Mouse (Mus musculus): Measurements from ENCODE around the gene Tnfrsf8. TPM values are rescaled to one million over a fixed set of nuclear protein-coding genes. Genes with fewer than 3 reads are reported as not detected.

Tnfrsf8 gene
- polyA plus RNA-seq, 2 experiments = 0.14 to 0.16 TPM

GRCm38 (mm10) chr4:145254418-145254817, 60.5 kb downstream of the Tnfrsf8 start:
- no peaks in the 10 kb centered on the region for H3K4me1 ChIP-seq (ENCODE audit: control insufficient read depth, insufficient read depth, low read length)
- no peak overlapping the region for H3K4me3 ChIP-seq (replicated peaks; ENCODE audit: low read length)
- no peaks in the 10 kb centered on the region for H3K27me3 ChIP-seq (ENCODE audit: control insufficient read depth, insufficient read depth, low read length)
- ATAC-seq (ENCODE audit: low FRiP score, low read depth) = no peak
- no peak for TF ChIP-seq POLR2A (IDR thresholded peaks at IDR 0.05; ENCODE audit: borderline replicate concordance, extremely low read depth, insufficient read depth, insufficient read length)
- no peak overlapping the region for H3K9ac ChIP-seq (ENCODE audit: low read depth, low read length, severe bottlenecking)
- no peaks in the 10 kb centered on the region for H3K36me3 ChIP-seq (ENCODE audit: control insufficient read depth, insufficient read depth, low read length)
- 42% methylated on average over 13 of the region's 13 CpGs for WGBS
- H3K27ac ChIP-seq (replicated peaks; ENCODE audit: low read depth, low read length) = no peak overlapping the region
- H3K4me2 ChIP-seq (replicated peaks; ENCODE audit: low read depth, low read length, severe bottlenecking) = no peak overlapping the region
- no peak for DNase-seq (ENCODE audit: low spot score)
- H3K9me3 ChIP-seq (ENCODE audit: control insufficient read depth, low read length) = no peaks in the 10 kb centered on the region

GRCm38 (mm10) chr4:145252611-145253010, 62.4 kb downstream of the Tnfrsf8 start:
- H3K4me2 ChIP-seq (replicated peaks; ENCODE audit: low read depth, low read length, severe bottlenecking) = no peak overlapping the region
- no peak overlapping the region for H3K9ac ChIP-seq (ENCODE audit: low read depth, low read length, severe bottlenecking)
- H3K4me3 ChIP-seq (replicated peaks; ENCODE audit: low read length) = no peak overlapping the region
- no peak overlapping the region for H3K27ac ChIP-seq (replicated peaks; ENCODE audit: low read depth, low read length)
- H3K9me3 ChIP-seq (ENCODE audit: control insufficient read depth, low read length) = no peaks in the 10 kb centered on the region
- H3K4me1 ChIP-seq (ENCODE audit: control insufficient read depth, insufficient read depth, low read length) = no peaks in the 10 kb centered on the region
- no peaks in the 10 kb centered on the region for H3K27me3 ChIP-seq (ENCODE audit: control insufficient read depth, insufficient read depth, low read length)
- DNase-seq (ENCODE audit: low spot score) (no peak), ATAC-seq (ENCODE audit: low FRiP score, low read depth) (no peak)
- no peak for TF ChIP-seq POLR2A (IDR thresholded peaks at IDR 0.05; ENCODE audit: borderline replicate concordance, extremely low read depth, insufficient read depth, insufficient read length)
- 89% methylated on average over 8 of the region's 8 CpGs for WGBS
- no peaks in the 10 kb centered on the region for H3K36me3 ChIP-seq (ENCODE audit: control insufficient read depth, insufficient read depth, low read length)

DNA sequence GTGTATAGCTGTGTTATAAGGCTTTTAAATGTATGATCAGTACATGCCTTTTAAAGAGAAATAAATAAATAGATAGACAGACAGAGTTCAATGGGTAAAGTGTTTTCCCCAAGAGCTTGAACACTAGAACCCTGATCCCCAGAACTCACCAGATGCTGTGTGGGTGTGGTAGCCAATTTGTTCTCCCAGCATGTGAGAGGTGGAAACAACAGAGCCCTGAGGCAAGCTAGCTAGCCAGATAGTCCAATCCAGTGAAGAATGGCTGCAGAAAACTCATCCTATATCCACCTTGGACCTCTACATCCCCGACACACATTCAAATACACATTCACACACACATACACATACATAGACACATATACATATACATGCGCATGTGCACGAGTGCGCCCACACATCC, 63.4 kb downstream of the Tnfrsf8 start:
- Histone ChIP-seq H3K27ac (replicated peaks; ENCODE audit: low read depth, low read length) (no peak overlapping the region), H3K4me2 (replicated peaks; ENCODE audit: low read depth, low read length, severe bottlenecking) (no peak overlapping the region), H3K36me3 (ENCODE audit: control insufficient read depth, insufficient read depth, low read length) (no peaks in the 10 kb centered on the region), H3K9me3 (ENCODE audit: control insufficient read depth, low read length) (no peaks in the 10 kb centered on the region), H3K27me3 (ENCODE audit: control insufficient read depth, insufficient read depth, low read length) (peaks cover 6% of the 10 kb centered on the region), H3K4me1 (ENCODE audit: control insufficient read depth, insufficient read depth, low read length) (no peaks in the 10 kb centered on the region), H3K9ac (ENCODE audit: low read depth, low read length, severe bottlenecking) (no peak overlapping the region), H3K4me3 (replicated peaks; ENCODE audit: low read length) (no peak overlapping the region)
- no peak for TF ChIP-seq POLR2A (IDR thresholded peaks at IDR 0.05; ENCODE audit: borderline replicate concordance, extremely low read depth, insufficient read depth, insufficient read length)
- ATAC-seq (ENCODE audit: low FRiP score, low read depth) = no peak
- WGBS = 88% methylated on average over 4 of the region's 4 CpGs
- DNase-seq (ENCODE audit: low spot score) = no peak

DNA sequence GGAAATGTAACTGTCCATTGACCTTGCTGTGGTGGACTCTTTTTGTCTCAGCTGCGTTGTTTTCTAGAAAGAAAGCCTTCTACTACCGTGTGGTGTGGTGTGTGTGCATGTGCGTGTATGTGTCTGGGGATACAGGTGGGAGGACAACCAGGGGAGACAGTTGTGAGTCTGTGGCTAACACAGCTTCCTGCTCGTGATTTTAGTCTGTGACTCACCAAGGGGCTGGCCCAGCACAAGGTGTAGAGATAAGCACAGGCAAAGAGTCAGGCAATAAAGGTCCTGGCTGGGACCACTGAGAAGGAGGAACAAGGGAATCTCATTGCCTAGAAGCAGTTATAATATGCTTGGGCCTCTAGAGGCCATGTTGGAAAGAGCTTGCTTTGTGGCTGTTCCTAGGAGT, 65.0 kb downstream of the Tnfrsf8 start:
- Histone ChIP-seq H3K4me3 (replicated peaks; ENCODE audit: low read length) (no peak overlapping the region), H3K9ac (ENCODE audit: low read depth, low read length, severe bottlenecking) (no peak overlapping the region), H3K36me3 (ENCODE audit: control insufficient read depth, insufficient read depth, low read length) (no peaks in the 10 kb centered on the region), H3K9me3 (ENCODE audit: control insufficient read depth, low read length) (no peaks in the 10 kb centered on the region), H3K4me1 (ENCODE audit: control insufficient read depth, insufficient read depth, low read length) (no peaks in the 10 kb centered on the region), H3K27me3 (ENCODE audit: control insufficient read depth, insufficient read depth, low read length) (peaks cover 6% of the 10 kb centered on the region), H3K27ac (replicated peaks; ENCODE audit: low read depth, low read length) (no peak overlapping the region), H3K4me2 (replicated peaks; ENCODE audit: low read depth, low read length, severe bottlenecking) (no peak overlapping the region)
- 76% methylated on average over 4 of the region's 4 CpGs for WGBS
- no peak for TF ChIP-seq POLR2A (IDR thresholded peaks at IDR 0.05; ENCODE audit: borderline replicate concordance, extremely low read depth, insufficient read depth, insufficient read length)
- DNase-seq (ENCODE audit: low spot score) (no peak), ATAC-seq (ENCODE audit: low FRiP score, low read depth) (no peak)

- DNase-seq (ENCODE audit: low spot score) (no peak), ATAC-seq (ENCODE audit: low FRiP score, low read depth) (no peak)
- H3K4me2 ChIP-seq (replicated peaks; ENCODE audit: low read depth, low read length, severe bottlenecking) = no peak overlapping the region
- no peak for TF ChIP-seq POLR2A (IDR thresholded peaks at IDR 0.05; ENCODE audit: borderline replicate concordance, extremely low read depth, insufficient read depth, insufficient read length)
- H3K4me1 ChIP-seq (ENCODE audit: control insufficient read depth, insufficient read depth, low read length) = no peaks in the 10 kb centered on the region
- peaks cover 6% of the 10 kb centered on the region for H3K27me3 ChIP-seq (ENCODE audit: control insufficient read depth, insufficient read depth, low read length)
- H3K27ac ChIP-seq (replicated peaks; ENCODE audit: low read depth, low read length) = no peak overlapping the region
- no peaks in the 10 kb centered on the region for H3K9me3 ChIP-seq (ENCODE audit: control insufficient read depth, low read length)
- H3K4me3 ChIP-seq (replicated peaks; ENCODE audit: low read length) = no peak overlapping the region
- H3K36me3 ChIP-seq (ENCODE audit: control insufficient read depth, insufficient read depth, low read length) = no peaks in the 10 kb centered on the region
- no peak overlapping the region for H3K9ac ChIP-seq (ENCODE audit: low read depth, low read length, severe bottlenecking)
- WGBS = 59% methylated on average over 2 of the region's 2 CpGs
These were observed 67.4 kb downstream of the Tnfrsf8 start for GRCm38 (mm10) chr4:145247556-145247955.
